ENCODE assay signal across 19 mouse cellular contexts in the genomic region with DNA sequence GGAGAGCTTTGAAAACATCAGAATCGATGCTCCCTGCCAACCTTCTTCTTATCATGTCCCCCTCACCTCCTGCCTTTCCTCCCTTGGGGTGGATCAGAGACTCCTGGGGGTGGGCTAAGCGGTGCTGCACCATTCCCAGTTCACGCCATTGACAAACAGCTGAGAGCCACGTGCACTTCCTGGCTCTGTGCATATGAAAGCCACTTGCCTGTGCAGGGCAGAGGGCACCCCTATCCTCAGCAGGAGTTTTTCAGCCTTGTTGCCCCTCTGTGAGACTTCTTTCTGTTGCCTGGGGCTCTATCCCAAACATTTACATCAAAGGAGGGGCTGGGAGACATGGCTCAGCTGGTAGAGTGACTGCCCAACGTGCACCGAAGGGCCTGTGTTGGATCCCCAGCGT.
DNase-seq lines count a peak whose midpoint lies in the region; ATAC-seq and TF ChIP-seq lines count a peak whose summit lies in the region.
"Had no signal": no experiment of that assay in that cellular context is flagged by ENCODE, and none has a peak within 500 bp of the region (broad histone marks: within the 10 kb centered on the region; RNA-seq: fewer than 3 reads in every experiment).

No protein-coding gene starts in this region.

- no peak overlapping the region for H3K4me3 ChIP-seq in heart, adult 2 months
- no peak overlapping the region for H3K4me3 ChIP-seq in lung, embryonic 14.5 days (ENCODE audit: low read depth, low read length)
- no peak overlapping the region for H3K4me3 ChIP-seq in limb, embryonic 12.5 days (replicated peaks)
- H3K4me3 ChIP-seq: embryonic facial prominence, embryonic 12.5 days; forebrain, embryonic 12.5 days; heart, embryonic 15.5 days; hindbrain, embryonic 15.5 days had no signal

- H3K27ac ChIP-seq in heart, adult 2 months: no peak overlapping the region
- H3K27ac ChIP-seq in lung, embryonic 14.5 days (ENCODE audit: low read depth): no peak overlapping the region
- peak overlapping the region; percentile 53 for H3K27ac ChIP-seq in limb, embryonic 12.5 days
- H3K27ac ChIP-seq: embryonic facial prominence, embryonic 12.5 days; forebrain, embryonic 12.5 days; heart, embryonic 15.5 days; hindbrain, embryonic 15.5 days had no signal

- H3K27me3 ChIP-seq in heart, adult 2 months (ENCODE audit: control insufficient read depth, insufficient read depth, low read length): no peaks in the 10 kb centered on the region
- no peaks in the 10 kb centered on the region for H3K27me3 ChIP-seq in lung, embryonic 14.5 days (ENCODE audit: insufficient read depth, low read length)
- H3K27me3 ChIP-seq in limb, embryonic 12.5 days: peaks cover 60% of the 10 kb centered on the region
- H3K27me3 ChIP-seq: forebrain, embryonic 12.5 days had no signal

- H3K79me2 ChIP-seq in heart, adult 2 months (replicated peaks; ENCODE audit: control insufficient read depth, insufficient read depth, low read length): no peaks in the 10 kb centered on the region

- no peak for TF ChIP-seq EP300 in heart, adult 2 months (IDR thresholded peaks at IDR 0.05; ENCODE audit: insufficient read depth, low read depth, low read length)

- H3K36me3 ChIP-seq in heart, adult 2 months (ENCODE audit: control insufficient read depth, insufficient read depth, low read length): no peaks in the 10 kb centered on the region
- no peaks in the 10 kb centered on the region for H3K36me3 ChIP-seq in lung, embryonic 14.5 days (ENCODE audit: insufficient read depth)
- no peaks in the 10 kb centered on the region for H3K36me3 ChIP-seq in limb, embryonic 12.5 days
- H3K36me3 ChIP-seq: embryonic facial prominence, embryonic 12.5 days; forebrain, embryonic 12.5 days; heart, embryonic 15.5 days; hindbrain, embryonic 15.5 days had no signal

- H3K4me1 ChIP-seq in heart, adult 2 months (ENCODE audit: control insufficient read depth, insufficient read depth, low read length): no peaks in the 10 kb centered on the region
- no peaks in the 10 kb centered on the region for H3K4me1 ChIP-seq in lung, embryonic 14.5 days (ENCODE audit: insufficient read depth)
- H3K4me1 ChIP-seq in limb, embryonic 12.5 days (replicated peaks): peaks cover 31% of the 10 kb centered on the region

- no peak for TF ChIP-seq CTCF in heart, adult 2 months (IDR thresholded peaks at IDR 0.05)
- no peak for TF ChIP-seq CTCF in lung, embryonic 14.5 days (IDR thresholded peaks at IDR 0.05; ENCODE audit: low read depth)

- 52% methylated on average over 7 of the region's 7 CpGs for WGBS in heart, adult 2 months
- 36% methylated on average over 7 of the region's 7 CpGs for WGBS in lung, embryonic 14.5 days
- 25% methylated on average over 7 of the region's 7 CpGs for WGBS in limb, embryonic 12.5 days

- no peak for TF ChIP-seq POLR2A in heart, adult 2 months (IDR thresholded peaks at IDR 0.05; ENCODE audit: insufficient read depth, low read depth, low read length)

- no peak for ATAC-seq in lung, embryonic 14.5 days (ENCODE audit: insufficient read depth)
- ATAC-seq in limb, embryonic 12.5 days (ENCODE audit: insufficient number of reproducible peaks, insufficient read depth, low FRiP score, low TSS enrichment, low read depth): no peak
- ATAC-seq: forebrain, embryonic 16.5 days had no signal

- DNase-seq in heart, adult 11 months: peak; percentile 80
- no peak for DNase-seq in heart, adult 2 months
- peak; percentile 17 for DNase-seq in lung, embryonic 14.5 days
- DNase-seq in lung, postnatal 25 days (ENCODE audit: low spot score): no peak
- DNase-seq in ES-CJ7 (ENCODE audit: low read depth, low spot score): peak; percentile 65
- no peak for DNase-seq in adrenal gland, postnatal 14 days
- no peak for DNase-seq in left cerebral cortex, postnatal 36 days (ENCODE audit: low spot score in 2 of 2)
- DNase-seq: cerebellum, adult 11 months; cerebellum, adult 8-10 months; embryo, embryonic 11 days; gastrocnemius, postnatal 14 days; heart, postnatal 14 days had no signal

- no peaks in the 10 kb centered on the region for H3K9me3 ChIP-seq in lung, embryonic 14.5 days (ENCODE audit: low read depth, low read length)
- H3K9me3 ChIP-seq in limb, embryonic 12.5 days: no peaks in the 10 kb centered on the region
- H3K9me3 ChIP-seq: embryonic facial prominence, embryonic 12.5 days; forebrain, embryonic 12.5 days; heart, embryonic 15.5 days; hindbrain, embryonic 15.5 days had no signal

- no peak overlapping the region for H3K9ac ChIP-seq in heart, adult 2 months (ENCODE audit: low read depth, low read length)
- no peak overlapping the region for H3K9ac ChIP-seq in lung, embryonic 14.5 days
- H3K9ac ChIP-seq in limb, embryonic 12.5 days (replicated peaks): no peak overlapping the region
- H3K9ac ChIP-seq: embryonic facial prominence, embryonic 12.5 days; forebrain, embryonic 12.5 days; heart, embryonic 15.5 days; hindbrain, embryonic 15.5 days had no signal

- intact Hi-C loops in heart, adult 2 months (cut with DNase I): no loop called here
- intact Hi-C loops in left cerebral cortex, postnatal 36 days (cut with DNase I): no loop called here

- no peak overlapping the region for H3K4me2 ChIP-seq in lung, embryonic 14.5 days
- no peak overlapping the region for H3K4me2 ChIP-seq in limb, embryonic 12.5 days
- H3K4me2 ChIP-seq: embryonic facial prominence, embryonic 12.5 days; forebrain, embryonic 12.5 days; heart, embryonic 11.5 days; heart, embryonic 15.5 days; hindbrain, embryonic 15.5 days had no signal

Comparison
In these comparisons a context has a peak if more than half of its experiments do, and no peak if none do; other contexts are left out.
1. DNase-seq: peak in heart, adult 11 months (single experiment), lung, embryonic 14.5 days (single experiment) and ES-CJ7 (single experiment); none in heart, adult 2 months (0 of 2), lung, postnatal 25 days (single experiment), adrenal gland, postnatal 14 days (single experiment) and left cerebral cortex, postnatal 36 days (0 of 2).